ENCODE assay signal across 8 mouse cellular contexts in the genomic region with DNA sequence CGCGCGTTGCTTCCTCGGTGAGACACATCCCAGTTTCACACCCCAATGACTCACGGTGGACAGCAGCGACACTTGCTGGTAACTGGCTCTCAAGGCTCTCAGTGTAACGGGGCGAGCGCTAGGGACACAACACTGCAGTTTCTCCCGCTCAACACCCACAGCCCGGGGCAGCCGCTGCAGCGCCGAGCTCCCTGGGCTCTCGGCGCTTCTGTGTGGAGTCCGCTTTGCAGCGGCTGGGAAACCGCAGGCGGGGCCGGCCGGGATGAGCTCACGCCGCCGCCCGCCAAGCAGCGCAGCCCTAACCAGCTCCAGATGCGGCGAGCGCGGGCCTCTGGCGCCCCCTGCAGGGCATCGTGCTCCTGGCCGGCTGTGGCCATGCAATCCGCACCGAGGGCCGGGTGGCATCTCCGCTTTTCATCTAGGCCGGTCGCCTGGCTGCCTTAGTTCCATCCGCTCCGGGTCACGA. TPM values are rescaled to one million over a fixed set of nuclear protein-coding genes. Genes with fewer than 3 reads are reported as not detected.
A peak's percentile ranks its signal among the peaks of the same experiment; 100 is the strongest.
DNase-seq lines count a peak whose midpoint lies in the region; ATAC-seq and TF ChIP-seq lines count a peak whose summit lies in the region.

No protein-coding gene starts in this region.

- WGBS in embryonic facial prominence, embryonic 13.5 days, result under 1% methylated on average over 43 of the region's 43 CpGs
- 1% methylated on average over 43 of the region's 43 CpGs for WGBS in heart, adult 2 months
- under 1% methylated on average over 43 of the region's 43 CpGs for WGBS in limb, embryonic 13.5 days
- WGBS in midbrain, embryonic 16.5 days, result under 1% methylated on average over 43 of the region's 43 CpGs

- TF ChIP-seq EP300 in heart, adult 2 months (IDR thresholded peaks at IDR 0.05; ENCODE audit: insufficient read depth, low read depth, low read length), result 0 out of 2 replicates have a peak, but pooled peaks have one; percentile 0

- no peak for TF ChIP-seq POLR2A in heart, adult 2 months (IDR thresholded peaks at IDR 0.05; ENCODE audit: insufficient read depth, low read depth, low read length)

- peak overlapping the region; percentile 74 for H3K9ac ChIP-seq in embryonic facial prominence, embryonic 13.5 days
- peak overlapping the region; percentile 71 for H3K9ac ChIP-seq in heart, adult 2 months (ENCODE audit: low read depth, low read length)
- peak overlapping the region; percentile 68 for H3K9ac ChIP-seq in limb, embryonic 13.5 days
- H3K9ac ChIP-seq in midbrain, embryonic 16.5 days (ENCODE audit: low read depth, low read length), result peak overlapping the region; percentile 82

- peak overlapping the region; percentile 90 for H3K27ac ChIP-seq in embryonic facial prominence, embryonic 13.5 days
- peak overlapping the region; percentile 66 for H3K27ac ChIP-seq in heart, adult 2 months
- peak overlapping the region; percentile 81; the same call in 1 of the 2 replicates for H3K27ac ChIP-seq in limb, embryonic 13.5 days
- H3K27ac ChIP-seq in midbrain, embryonic 16.5 days (ENCODE audit: low read length), result peak overlapping the region; percentile 84

- peak; percentile 94 for DNase-seq in 3134 (ENCODE audit: extremely low read depth, insufficient read length, low spot score)
- DNase-seq in adrenal gland, postnatal 36 days, result peak; percentile 98 to 99
- DNase-seq in heart, adult 2 months, result peak; percentile 95 to 98
- DNase-seq in kidney, adult 8-10 months, result peak; percentile 87 to 93
- peak; percentile 87 to 93 for DNase-seq in spleen, postnatal 10 days (ENCODE audit: low spot score in 2 of 2)

- no peaks in the 10 kb centered on the region for H3K36me3 ChIP-seq in embryonic facial prominence, embryonic 13.5 days
- H3K36me3 ChIP-seq in heart, adult 2 months (ENCODE audit: control insufficient read depth, insufficient read depth, low read length), result no peaks in the 10 kb centered on the region
- H3K36me3 ChIP-seq in limb, embryonic 13.5 days, result no peaks in the 10 kb centered on the region
- H3K36me3 ChIP-seq in midbrain, embryonic 16.5 days (ENCODE audit: control insufficient read depth, insufficient read depth, low read length), result no peaks in the 10 kb centered on the region

- H3K4me1 ChIP-seq in embryonic facial prominence, embryonic 13.5 days, result peaks cover 46% of the 10 kb centered on the region
- H3K4me1 ChIP-seq in heart, adult 2 months (ENCODE audit: control insufficient read depth, insufficient read depth, low read length), result no peaks in the 10 kb centered on the region; the same call in 1 of the 2 replicates
- H3K4me1 ChIP-seq in limb, embryonic 13.5 days, result peaks cover 33% of the 10 kb centered on the region
- H3K4me1 ChIP-seq in midbrain, embryonic 16.5 days (ENCODE audit: control insufficient read depth, insufficient read depth, low read length), result peaks cover 3% of the 10 kb centered on the region; the same call in 1 of the 2 replicates

- H3K4me3 ChIP-seq in embryonic facial prominence, embryonic 13.5 days, result peak overlapping the region; percentile 49
- peak overlapping the region; percentile 47 for H3K4me3 ChIP-seq in heart, adult 2 months
- H3K4me3 ChIP-seq in limb, embryonic 13.5 days, result peak overlapping the region; percentile 47
- H3K4me3 ChIP-seq in midbrain, embryonic 16.5 days (ENCODE audit: low read depth, low read length), result peak overlapping the region; percentile 45

- ATAC-seq in embryonic facial prominence, embryonic 13.5 days (ENCODE audit: insufficient number of reproducible peaks, insufficient read depth, low FRiP score, low TSS enrichment, low read depth), result peak; percentile 92
- ATAC-seq in limb, embryonic 13.5 days (ENCODE audit: low FRiP score, low read depth), result peak; percentile 92
- peak; percentile 97 for ATAC-seq in midbrain, embryonic 16.5 days

- intact Hi-C loops in heart, adult 2 months (cut with DNase I), result loop anchor here (1.0 to 10.0 kb wide), 6 partner anchors 49 to 370 kb away; no protein-coding TSS in a partner anchor

- H3K79me2 ChIP-seq in heart, adult 2 months (replicated peaks; ENCODE audit: control insufficient read depth, insufficient read depth, low read length), result no peaks in the 10 kb centered on the region

- H3K9me3 ChIP-seq in embryonic facial prominence, embryonic 13.5 days, result no peaks in the 10 kb centered on the region
- H3K9me3 ChIP-seq in limb, embryonic 13.5 days, result no peaks in the 10 kb centered on the region
- H3K9me3 ChIP-seq in midbrain, embryonic 16.5 days (replicated peaks; ENCODE audit: control insufficient read depth, low read length, poor library complexity, severe bottlenecking), result no peaks in the 10 kb centered on the region

- peak; percentile 88 for TF ChIP-seq CTCF in heart, adult 2 months (IDR thresholded peaks at IDR 0.05)

- H3K4me2 ChIP-seq in embryonic facial prominence, embryonic 13.5 days, result peak overlapping the region; percentile 71
- peak overlapping the region; percentile 79 for H3K4me2 ChIP-seq in limb, embryonic 13.5 days (replicated peaks)
- H3K4me2 ChIP-seq in midbrain, embryonic 16.5 days (ENCODE audit: low read length), result peak overlapping the region; percentile 63

- peaks cover 12% of the 10 kb centered on the region for H3K27me3 ChIP-seq in embryonic facial prominence, embryonic 13.5 days
- no peaks in the 10 kb centered on the region for H3K27me3 ChIP-seq in heart, adult 2 months (ENCODE audit: control insufficient read depth, insufficient read depth, low read length)
- H3K27me3 ChIP-seq in limb, embryonic 13.5 days, result peaks cover 6% of the 10 kb centered on the region; the same call in 1 of the 2 replicates
- H3K27me3 ChIP-seq in midbrain, embryonic 16.5 days (ENCODE audit: control insufficient read depth, insufficient read depth, low read depth, low read length), result no peaks in the 10 kb centered on the region

RNA-seq across cellular contexts. Expression of a gene that starts 16.7 kb away (rescaled TPM):
- total RNA-seq in adrenal gland, postnatal 36 days (2021), result not detected
- not detected in 2 replicates for polyA plus RNA-seq in embryonic facial prominence, embryonic 13.5 days (2015; fragmentation: Nextera tagmentation; extraction: Ambion mirVana)
- not detected for total RNA-seq in heart, adult 2 months (2021)
- not detected in 2 replicates for polyA plus RNA-seq in heart, adult 2 months (2012; rRNA removed)
- not detected in 2 replicates for polyA plus RNA-seq in limb, embryonic 13.5 days (2015; fragmentation: Nextera tagmentation; extraction: Ambion mirVana)
- polyA plus RNA-seq in midbrain, embryonic 16.5 days (2015; fragmentation: Nextera tagmentation; extraction: Ambion mirVana), result not detected in 2 replicates

RNA-seq across cellular contexts. Expression of a gene that starts 32.5 kb away (rescaled TPM):
- total RNA-seq in adrenal gland, postnatal 36 days (2021), result not detected
- polyA plus RNA-seq in embryonic facial prominence, embryonic 13.5 days (2015; fragmentation: Nextera tagmentation; extraction: Ambion mirVana), result not detected in 2 replicates
- not detected for total RNA-seq in heart, adult 2 months (2021)
- 0.06 TPM in 1 of 2 replicates, not detected in the other for polyA plus RNA-seq in heart, adult 2 months (2012; rRNA removed)
- not detected in 2 replicates for polyA plus RNA-seq in limb, embryonic 13.5 days (2015; fragmentation: Nextera tagmentation; extraction: Ambion mirVana)
- polyA plus RNA-seq in midbrain, embryonic 16.5 days (2015; fragmentation: Nextera tagmentation; extraction: Ambion mirVana), result not detected in 2 replicates

RNA-seq across cellular contexts. Expression of a gene that starts 34.3 kb away (rescaled TPM):
- total RNA-seq in adrenal gland, postnatal 36 days (2021), result 10 to 100 TPM; 12.5 to 23.1 TPM
- polyA plus RNA-seq in embryonic facial prominence, embryonic 13.5 days (2015; fragmentation: Nextera tagmentation; extraction: Ambion mirVana), result 138 and 165 TPM in 2 replicates
- 1 to 10 TPM; 6.0 to 7.0 TPM for total RNA-seq in heart, adult 2 months (2021)
- 10.3 and 12.6 TPM in 2 replicates for polyA plus RNA-seq in heart, adult 2 months (2012; rRNA removed)
- polyA plus RNA-seq in limb, embryonic 13.5 days (2015; fragmentation: Nextera tagmentation; extraction: Ambion mirVana), result 91.1 and 97.7 TPM in 2 replicates
- 6.1 and 8.0 TPM in 2 replicates for polyA plus RNA-seq in midbrain, embryonic 16.5 days (2015; fragmentation: Nextera tagmentation; extraction: Ambion mirVana)

RNA-seq across cellular contexts. Expression of a gene that starts 39.6 kb away (rescaled TPM):
- total RNA-seq in adrenal gland, postnatal 36 days (2021), result 1 to 10 TPM; 1.8 to 2.2 TPM
- polyA plus RNA-seq in embryonic facial prominence, embryonic 13.5 days (2015; fragmentation: Nextera tagmentation; extraction: Ambion mirVana), result 1.6 and 12.3 TPM in 2 replicates
- over 10,000 TPM in 1 of 2 experiments, 1,000 to 10,000 TPM in 1; 9,326 to 11,139 TPM for total RNA-seq in heart, adult 2 months (2021)
- 9,227 and 12,279 TPM in 2 replicates for polyA plus RNA-seq in heart, adult 2 months (2012; rRNA removed)
- polyA plus RNA-seq in limb, embryonic 13.5 days (2015; fragmentation: Nextera tagmentation; extraction: Ambion mirVana), result 3.5 and 4.8 TPM in 2 replicates
- 0.39 and 0.48 TPM in 2 replicates for polyA plus RNA-seq in midbrain, embryonic 16.5 days (2015; fragmentation: Nextera tagmentation; extraction: Ambion mirVana)

RNA-seq across cellular contexts. Expression of a gene that starts 45.2 kb away (rescaled TPM):
- total RNA-seq in adrenal gland, postnatal 36 days (2021), result not detected
- not detected in 2 replicates for polyA plus RNA-seq in embryonic facial prominence, embryonic 13.5 days (2015; fragmentation: Nextera tagmentation; extraction: Ambion mirVana)
- total RNA-seq in heart, adult 2 months (2021), result not detected
- polyA plus RNA-seq in heart, adult 2 months (2012; rRNA removed), result not detected in 2 replicates
- not detected in 2 replicates for polyA plus RNA-seq in limb, embryonic 13.5 days (2015; fragmentation: Nextera tagmentation; extraction: Ambion mirVana)
- polyA plus RNA-seq in midbrain, embryonic 16.5 days (2015; fragmentation: Nextera tagmentation; extraction: Ambion mirVana), result not detected in 2 replicates

Comparison
In these comparisons a context has a peak if more than half of its experiments do, and no peak if none do; other contexts are left out.
1. Peak in every context shown above with its lines: DNase-seq, ATAC-seq, H3K4me3 ChIP-seq and H3K27ac ChIP-seq.